Mouse (Mus musculus) kidney, embryonic 16.5 days (tissue): ENCODE measurements around the gene Psapl1. TPM values are rescaled to one million over a fixed set of nuclear protein-coding genes. Genes with fewer than 3 reads are reported as not detected.

Experiments
- polyA plus RNA-seq: library from polyadenylated mRNA; unstranded; fragments of >200 nt; fragmentation: Nextera tagmentation; extraction: Ambion mirVana; gene quantifications from 2 replicates; pipeline ENCODE4 v1.2.1, GENCODE M21; 2015

Gene Psapl1
- polyA plus RNA-seq, 1 experiment from 2014 or later, result 0.42 TPM

Other genes starting within 250 kb of the Psapl1 start
- 11.1 and 11.6 TPM in 2 replicates for gene Sorcs2, start 194.1 kb downstream of the Psapl1 start, polyA plus RNA-seq